ENCODE assay signal across 24 mouse cellular contexts in genomic region chr10:59391907-59392306, GRCm38 (mm10). TPM values are rescaled to one million over a fixed set of nuclear protein-coding genes. Genes with fewer than 3 reads are reported as not detected.
A peak's percentile ranks its signal among the peaks of the same experiment; 100 is the strongest.
DNase-seq lines count a peak whose midpoint lies in the region; ATAC-seq lines count a peak whose summit lies in the region.
"Had no signal": no experiment of that assay in that cellular context is flagged by ENCODE, and none has a peak within 500 bp of the region (broad histone marks: within the 10 kb centered on the region; RNA-seq: fewer than 3 reads in every experiment).

No protein-coding gene starts in this region.

- DNase-seq in CD4-positive helper T cell, adult 2 months (ENCODE audit: low read depth, low spot score) = peak; percentile 72
- no peak for DNase-seq in c-Kit-positive CD71-positive TER-119-positive erythroid progenitor cells, embryonic 14.5 days (ENCODE audit: low spot score)
- DNase-seq in cerebellum, adult 18-20 months = no peak
- DNase-seq in right cerebral cortex, postnatal 10 days (ENCODE audit: low spot score in 2 of 2) = no peak
- DNase-seq: adrenal gland, adult 8-10 months; adrenal gland, postnatal 36 days; cerebellum, adult 11 months; cerebellum, postnatal 36 days; gastrocnemius, adult 2 months; gastrocnemius, postnatal 25 days had no signal

- peak; percentile 86 for ATAC-seq in CD4-positive, CD25-positive, alpha-beta regulatory T cell, adult 4 months
- peak; percentile 91 for ATAC-seq in activated CD4-positive, CD25-positive, alpha-beta regulatory T cell, adult 4 months
- ATAC-seq in megakaryocyte progenitor cell, adult 5-6 weeks (replicated peaks; ENCODE audit: poor library complexity) = peak; percentile 26
- ATAC-seq: forebrain, embryonic 13.5 days; intestine, postnatal 0 days; Patski had no signal

RNA-seq across cellular contexts. Expression of gene Gm10273, which starts 3.5 kb away (rescaled TPM):
- 10 to 100 TPM; 52.8 to 77.1 TPM for polyA plus RNA-seq in CD4-positive, CD25-positive, alpha-beta regulatory T cell, adult 4 months (2017; shearing (Covaris generic))
- polyA plus RNA-seq in activated CD4-positive, CD25-positive, alpha-beta regulatory T cell, adult 4 months (2017; shearing (Covaris generic)) = 10 to 100 TPM; 37.3 to 71.3 TPM
- 67.4 and 68.7 TPM in 2 replicates for total RNA-seq in megakaryocyte progenitor cell, adult 5-6 weeks (2015)
- 51.9 and 123 TPM in 2 replicates for total RNA-seq in megakaryocyte progenitor cell, adult 5-6 weeks (2017)
- polyA plus RNA-seq: embryonic facial prominence, embryonic 14.5 days had no signal

RNA-seq across cellular contexts. Expression of gene Pla2g12b, which starts 11.6 kb away (rescaled TPM):
- polyA plus RNA-seq in CD4-positive, CD25-positive, alpha-beta regulatory T cell, adult 4 months (2017; shearing (Covaris generic)) = not detected
- polyA plus RNA-seq in activated CD4-positive, CD25-positive, alpha-beta regulatory T cell, adult 4 months (2017; shearing (Covaris generic)) = not detected
- total RNA-seq in megakaryocyte progenitor cell, adult 5-6 weeks (2015) = not detected in 2 replicates
- not detected in 2 replicates for total RNA-seq in megakaryocyte progenitor cell, adult 5-6 weeks (2017)
- total RNA-seq: adrenal gland, adult 8-10 months; adrenal gland, postnatal 36 days; gastrocnemius, adult 2 months; gastrocnemius, postnatal 25 days; granulocyte monocyte progenitor cell, adult 5-6 weeks; heart, adult 8-10 months; heart, postnatal 25 days had no signal
- polyA plus RNA-seq: C2C12; embryonic facial prominence, embryonic 10.5 days; embryonic facial prominence, embryonic 14.5 days; forebrain, embryonic 13.5 days; hindbrain, embryonic 10.5 days; hindbrain, embryonic 14.5 days; Patski had no signal

RNA-seq across cellular contexts. Expression of gene Oit3, which starts 49.7 kb away (rescaled TPM):
- under 1 TPM in 1 of 2 experiments, not detected in 1; 0.43 TPM for polyA plus RNA-seq in CD4-positive, CD25-positive, alpha-beta regulatory T cell, adult 4 months (2017; shearing (Covaris generic))
- polyA plus RNA-seq in activated CD4-positive, CD25-positive, alpha-beta regulatory T cell, adult 4 months (2017; shearing (Covaris generic)) = not detected
- 1.0 TPM in 1 of 2 replicates, not detected in the other for total RNA-seq in megakaryocyte progenitor cell, adult 5-6 weeks (2015)
- total RNA-seq in megakaryocyte progenitor cell, adult 5-6 weeks (2017) = 0.21 TPM in 1 of 2 replicates, not detected in the other
- total RNA-seq: heart, postnatal 25 days had no signal

Comparison
In these comparisons a context has a peak if more than half of its experiments do, and no peak if none do; other contexts are left out.
1. ATAC-seq: peak in every context shown above with its lines; median percentile 91 in activated CD4-positive, CD25-positive, alpha-beta regulatory T cell, adult 4 months; 86 in CD4-positive, CD25-positive, alpha-beta regulatory T cell, adult 4 months; 26 in megakaryocyte progenitor cell, adult 5-6 weeks.